Mouse (Mus musculus) liver, adult 2 months (tissue): ENCODE data around the gene Arhgef16. TPM values are rescaled to one million over a fixed set of nuclear protein-coding genes. Genes with fewer than 3 reads are reported as not detected.
A peak's percentile ranks its signal among the peaks of the same experiment; 100 is the strongest.

Experiments
- DNase-seq: peaks from one replicate; pipeline ENCODE4 v3.0.0-alpha.2; 2011; ENCODE audit warnings: low read depth, low spot score; ENCODE audit errors: extremely low read depth
- H3K27ac ChIP-seq: fragments of 200-500 bp; replicated peaks from 2 replicates; pipeline ENCODE4 v1.5.1; 2012; ENCODE audit warnings: low read depth, mild to moderate bottlenecking, control low read depth, inconsistent platforms, low read length; ENCODE audit not compliant: insufficient read depth
- H3K27me3 ChIP-seq: fragments of 200-500 bp; 2 replicates; pipeline ENCODE4 v1.6.1; 2012; ENCODE audit warnings: mild to moderate bottlenecking, moderate library complexity, low read length, inconsistent platforms; ENCODE audit not compliant: control insufficient read depth, insufficient read depth
- H3K36me3 ChIP-seq: fragments of 200-500 bp; 2 replicates; pipeline ENCODE4 v1.6.1; 2012; ENCODE audit warnings: low read length, inconsistent platforms; ENCODE audit not compliant: control insufficient read depth, insufficient read depth
- H3K4me1 ChIP-seq: fragments of 200-500 bp; 2 replicates; pipeline ENCODE4 v1.6.1; 2011; ENCODE audit warnings: low read length; ENCODE audit not compliant: control insufficient read depth, insufficient read depth
- H3K4me3 ChIP-seq: fragments of 200-500 bp; 2 replicates; pipeline ENCODE4 v1.5.1; 2011; ENCODE audit warnings: low read depth, mild to moderate bottlenecking, control low read depth, low read length, moderate library complexity; ENCODE audit not compliant: insufficient read depth
- H3K79me2 ChIP-seq: fragments of 200-500 bp; 2 replicates; pipeline ENCODE4 v1.6.1; 2012; ENCODE audit warnings: inconsistent platforms, mild to moderate bottlenecking, low read length, moderate library complexity; ENCODE audit not compliant: control insufficient read depth, insufficient read depth
- H3K9ac ChIP-seq: fragments of 200-500 bp; 2 replicates; pipeline ENCODE4 v1.6.1; 2012; ENCODE audit warnings: low read depth, mild to moderate bottlenecking, control low read depth, inconsistent platforms, low read length
- CTCF ChIP-seq: fragments of 200-500 bp; IDR thresholded peaks from 2 replicates; pipeline ENCODE4 v1.5.1; 2011; ENCODE audit warnings: low read depth, low read length, control low read depth
- POLR2A ChIP-seq: fragments of 200-500 bp; IDR thresholded peaks from 2 replicates; pipeline ENCODE4 v1.6.1; 2011; ENCODE audit warnings: low read length, control low read depth; ENCODE audit not compliant: insufficient read depth; ENCODE audit errors: extremely low read depth
- WGBS: fragments of 180-500 bp; shearing (Covaris S2); methylation state at CpG from one replicate; pipeline ENCODE4 v1.1.7; 2018; 5-methylcytosine and 5-hydroxymethylcytosine counted together
- polyA plus RNA-seq: library from polyadenylated mRNA; depleted of rRNA; stranded (reverse); fragments of >200 nt; gene quantifications from 2 replicates; pipeline ENCODE4 v1.2.3, GENCODE M21; 2012
- total RNA-seq: library from RNA; depleted of rRNA; stranded (reverse); fragments of >200 nt; gene quantifications from 2 replicates; pipeline ENCODE4 v1.2.3, GENCODE M21; 2014

Arhgef16 gene
- total and polyA plus RNA-seq, 2 experiments, result 2.7 to 3.5 TPM

DNA sequence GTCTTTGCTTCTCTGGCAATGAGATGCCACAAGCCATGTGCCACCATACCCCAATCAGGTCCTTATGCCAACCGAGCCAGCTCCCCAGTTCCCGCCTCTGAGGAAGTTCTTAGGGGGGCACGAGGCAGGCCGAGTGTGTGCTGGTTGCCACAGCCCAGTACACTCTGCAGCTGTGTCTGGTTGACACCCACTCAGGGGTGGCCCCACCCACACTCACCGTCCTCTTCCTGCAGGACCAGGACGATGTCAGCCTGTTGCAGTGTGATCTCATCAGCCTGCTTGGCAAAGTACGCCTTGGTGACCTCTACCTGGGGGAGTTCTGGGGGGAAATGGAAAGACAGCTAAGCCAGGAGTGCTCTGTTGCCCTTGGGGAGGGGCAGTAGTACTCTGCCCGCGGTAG is 22.0 kb downstream of the Arhgef16 start:
- no peak for DNase-seq
- H3K4me3 ChIP-seq, result no peak overlapping the region
- no peaks in the 10 kb centered on the region for H3K36me3 ChIP-seq
- 83% methylated on average over 9 of the region's 9 CpGs for WGBS
- no peak overlapping the region for H3K9ac ChIP-seq
- TF ChIP-seq POLR2A, result no peak
- no peak for TF ChIP-seq CTCF
- H3K79me2 ChIP-seq, result no peaks in the 10 kb centered on the region
- H3K4me1 ChIP-seq, result no peaks in the 10 kb centered on the region
- no peaks in the 10 kb centered on the region for H3K27me3 ChIP-seq
- no peak overlapping the region for H3K27ac ChIP-seq

DNA sequence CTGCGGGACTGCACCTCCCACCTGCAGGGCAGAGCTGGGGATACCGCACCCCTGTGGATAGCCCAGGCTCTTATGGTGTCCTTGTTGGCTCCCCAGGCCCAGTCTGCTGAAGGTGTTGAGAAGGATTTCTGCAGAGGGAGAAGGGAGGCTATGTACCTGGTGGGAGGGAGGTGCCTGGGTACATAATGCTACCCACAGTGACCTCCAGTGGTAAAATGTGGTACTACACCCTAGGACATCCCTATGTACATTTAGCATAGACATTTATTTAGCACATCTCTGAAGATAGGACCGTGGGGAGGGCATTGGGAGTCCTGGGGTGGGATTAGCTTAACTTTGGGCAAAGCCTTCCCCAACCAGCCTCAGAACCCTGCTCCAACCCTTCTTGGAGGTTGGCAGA is 28.5 kb downstream of the Arhgef16 start:
- Histone ChIP-seq H3K9ac (no peak overlapping the region), H3K36me3 (no peaks in the 10 kb centered on the region), H3K4me3 (no peak overlapping the region), H3K27me3 (no peaks in the 10 kb centered on the region), H3K27ac (no peak overlapping the region), H3K79me2 (no peaks in the 10 kb centered on the region), H3K4me1 (no peaks in the 10 kb centered on the region)
- peak; percentile 72 for TF ChIP-seq CTCF
- TF ChIP-seq POLR2A, result no peak
- DNase-seq, result peak; percentile 55
- 61% methylated on average over 3 of the region's 3 CpGs for WGBS

DNA sequence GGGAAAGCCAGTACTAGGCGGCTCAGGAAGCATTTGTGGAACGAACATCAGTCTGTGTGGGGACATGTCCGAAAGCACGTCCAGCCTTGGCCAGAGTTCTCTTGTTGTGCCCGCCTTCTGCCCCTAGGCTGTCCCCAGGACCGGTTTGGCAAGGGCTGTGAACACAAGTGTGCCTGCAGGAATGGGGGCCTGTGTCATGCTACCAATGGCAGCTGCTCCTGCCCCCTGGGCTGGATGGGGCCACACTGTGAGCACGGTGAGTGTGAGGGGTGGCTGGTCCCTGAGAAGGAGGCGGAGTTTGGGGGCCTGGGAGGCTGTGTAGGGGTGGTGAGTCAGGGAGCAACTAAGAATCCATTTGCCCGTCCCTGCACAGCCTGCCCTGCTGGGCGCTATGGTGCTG is 32.0 kb downstream of the Arhgef16 start:
- Histone ChIP-seq H3K36me3 (no peaks in the 10 kb centered on the region), H3K4me3 (no peak overlapping the region), H3K4me1 (no peaks in the 10 kb centered on the region), H3K27ac (no peak overlapping the region), H3K79me2 (no peaks in the 10 kb centered on the region), H3K9ac (no peak overlapping the region), H3K27me3 (no peaks in the 10 kb centered on the region)
- no peak for DNase-seq
- 59% methylated on average over 10 of the region's 10 CpGs for WGBS
- TF ChIP-seq POLR2A, result no peak
- no peak for TF ChIP-seq CTCF

DNA sequence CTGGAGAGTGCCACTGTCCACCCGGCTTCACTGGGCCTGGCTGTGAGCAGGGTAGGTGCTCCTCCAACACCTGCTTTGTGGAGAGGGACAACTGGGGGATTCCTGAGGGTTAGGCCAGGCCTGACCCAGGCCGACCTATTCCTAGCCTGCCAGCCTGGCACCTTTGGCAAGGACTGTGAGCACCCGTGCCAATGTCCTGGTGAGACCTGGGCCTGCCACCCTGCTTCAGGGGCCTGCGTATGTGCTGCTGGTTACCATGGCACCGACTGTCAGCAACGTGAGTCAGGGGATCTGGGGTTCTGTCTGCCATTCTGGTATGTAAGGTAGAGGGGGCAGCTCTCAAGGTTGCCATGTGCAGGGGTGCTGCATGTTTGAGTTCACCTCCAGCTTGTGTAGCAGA is 34.0 kb downstream of the Arhgef16 start:
- Histone ChIP-seq H3K27me3 (no peaks in the 10 kb centered on the region), H3K79me2 (no peaks in the 10 kb centered on the region), H3K4me3 (no peak overlapping the region), H3K36me3 (no peaks in the 10 kb centered on the region), H3K27ac (no peak overlapping the region), H3K4me1 (no peaks in the 10 kb centered on the region), H3K9ac (no peak overlapping the region)
- TF ChIP-seq POLR2A, result no peak
- no peak for TF ChIP-seq CTCF
- 83% methylated on average over 6 of the region's 6 CpGs for WGBS
- no peak for DNase-seq

DNA sequence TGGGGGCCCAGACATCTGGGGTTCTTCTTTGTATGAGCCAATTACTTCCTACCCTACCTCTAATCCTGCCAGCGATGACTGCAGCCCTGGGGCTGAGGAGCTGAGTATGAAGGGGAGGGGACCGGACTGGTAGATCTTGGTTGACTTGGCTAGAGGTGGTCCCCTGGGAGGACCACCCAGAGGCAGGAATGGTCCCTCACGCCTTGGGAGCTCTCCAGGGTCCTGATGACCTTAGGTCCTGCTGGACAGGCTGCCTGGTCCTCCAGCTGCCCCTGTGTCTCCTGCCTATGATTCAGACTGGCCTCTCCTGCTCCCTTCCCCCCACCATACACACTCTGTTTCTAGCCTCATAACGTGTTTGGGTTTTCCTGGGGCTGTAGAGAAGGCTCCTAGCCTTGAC is 39.4 kb downstream of the Arhgef16 start:
- Histone ChIP-seq H3K27me3 (no peaks in the 10 kb centered on the region), H3K9ac (no peak overlapping the region), H3K27ac (no peak overlapping the region), H3K79me2 (no peaks in the 10 kb centered on the region), H3K36me3 (no peaks in the 10 kb centered on the region), H3K4me1 (no peaks in the 10 kb centered on the region), H3K4me3 (no peak overlapping the region)
- 50% methylated on average over 4 of the region's 4 CpGs for WGBS
- TF ChIP-seq POLR2A (no peak), CTCF (no peak)
- no peak for DNase-seq

DNA sequence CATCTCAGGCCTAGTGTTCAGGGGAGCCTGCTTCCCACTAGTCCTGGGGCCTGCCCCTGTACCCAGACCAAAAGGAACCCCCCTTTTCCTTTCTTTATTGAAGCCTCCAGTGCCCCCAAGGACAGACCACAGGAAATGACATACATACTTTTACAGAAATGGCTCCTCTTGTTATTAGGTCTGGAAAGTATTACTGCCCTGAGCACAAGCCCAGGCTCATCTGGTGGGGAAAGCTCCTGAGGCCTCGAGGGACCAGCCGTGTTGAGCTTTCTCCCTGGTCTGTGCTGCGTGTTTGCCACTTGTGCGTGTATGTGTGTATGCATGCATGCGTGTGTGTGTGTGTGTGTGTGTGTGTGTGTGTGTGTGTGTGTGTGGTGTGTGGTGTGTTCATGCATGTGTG is 40.7 kb downstream of the Arhgef16 start:
- Histone ChIP-seq H3K9ac (no peak overlapping the region), H3K4me1 (no peaks in the 10 kb centered on the region), H3K27ac (no peak overlapping the region), H3K36me3 (no peaks in the 10 kb centered on the region), H3K4me3 (no peak overlapping the region), H3K27me3 (no peaks in the 10 kb centered on the region), H3K79me2 (no peaks in the 10 kb centered on the region)
- no peak for DNase-seq
- WGBS, result 89% methylated on average over 5 of the region's 5 CpGs
- TF ChIP-seq POLR2A (no peak), CTCF (no peak)
